Mouse (Mus musculus): Measurements from ENCODE around the gene Nek7.

Nek7 gene

DNA sequence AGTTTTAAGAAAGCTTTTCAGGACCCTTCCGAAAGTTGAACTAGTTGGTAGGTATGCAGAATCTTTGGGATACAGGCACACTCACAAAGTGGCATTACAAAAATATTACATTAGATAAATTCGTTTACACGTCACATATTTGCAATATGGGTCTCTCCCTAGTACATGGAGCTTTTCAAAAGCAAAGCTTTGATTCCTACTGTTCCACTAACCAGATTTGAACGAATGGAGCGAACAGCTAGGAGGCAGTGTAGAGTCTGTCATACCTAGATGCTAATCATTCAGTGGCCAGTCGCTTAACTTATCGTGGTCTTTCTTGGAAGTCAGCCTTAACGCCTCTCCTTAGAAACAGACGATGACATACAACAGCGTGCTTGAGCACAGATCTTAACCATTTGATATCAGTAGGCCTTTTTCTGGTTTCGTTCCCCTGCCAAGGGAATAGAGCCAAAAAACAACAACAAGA, at the start of gene Nek7:
Nek7 (minus strand) TSS at position 146 of the 466 bp plus-strand sequence.
- peak; percentile 42 for DNase-seq

DNA sequence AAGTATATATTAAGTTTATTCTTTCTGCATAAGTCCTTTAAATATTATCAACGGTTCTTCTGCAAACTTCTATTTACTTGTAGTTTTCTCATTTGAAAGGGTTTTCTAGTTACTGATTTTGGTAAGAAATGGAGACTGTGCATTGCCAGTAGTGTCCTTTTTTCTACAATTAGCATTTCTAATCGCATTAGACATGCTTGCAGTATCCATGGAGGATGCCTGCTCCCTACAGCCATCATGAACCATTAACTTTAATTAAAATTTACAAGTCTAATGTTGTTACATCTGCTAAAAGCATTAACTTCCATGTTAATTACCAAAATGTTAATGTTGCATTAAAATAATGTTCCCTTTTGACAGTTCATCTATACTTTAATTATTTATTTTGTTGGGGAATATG, 42.4 kb upstream of the Nek7 start:
- DNase-seq: no peak

DNA sequence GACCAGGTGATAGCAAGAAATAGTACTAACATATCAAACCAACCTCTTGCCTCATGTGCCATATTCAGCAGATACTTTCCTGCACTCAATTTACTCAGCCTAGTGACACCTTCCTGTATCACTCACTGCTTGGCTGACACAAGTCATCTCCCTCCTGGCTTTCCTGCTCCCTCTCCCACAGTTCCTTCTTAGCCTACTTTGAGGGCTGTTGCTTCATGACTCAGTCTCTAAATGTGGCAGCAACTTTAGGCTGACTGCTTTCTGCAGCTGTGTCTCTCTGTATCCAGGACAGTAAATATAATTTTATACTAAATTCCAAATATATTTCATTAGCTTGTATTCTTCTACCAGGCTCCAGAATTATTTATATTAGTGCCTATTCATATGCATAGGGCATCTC, 34.3 kb upstream of the Nek7 start:
- no peak for DNase-seq

DNA sequence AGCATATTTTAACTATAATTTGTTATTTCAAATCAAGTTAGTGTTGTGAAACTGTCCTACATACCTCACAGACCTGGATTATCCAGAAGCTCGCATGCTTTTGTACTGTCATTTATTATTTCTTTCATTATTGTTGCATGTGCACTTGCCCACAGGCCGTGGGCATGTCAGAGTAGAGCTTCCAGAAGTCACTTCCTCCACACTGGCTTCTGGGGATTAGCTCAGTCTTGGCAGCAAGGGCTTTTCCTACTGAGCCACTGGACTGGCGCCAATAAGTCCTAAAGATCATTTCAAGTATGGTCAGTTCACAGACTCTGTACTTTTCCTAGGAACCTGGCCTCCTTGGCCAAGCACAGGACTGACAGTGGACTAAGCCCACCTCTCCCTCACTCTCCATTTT, 25.1 kb upstream of the Nek7 start:
- DNase-seq: no peak

DNA sequence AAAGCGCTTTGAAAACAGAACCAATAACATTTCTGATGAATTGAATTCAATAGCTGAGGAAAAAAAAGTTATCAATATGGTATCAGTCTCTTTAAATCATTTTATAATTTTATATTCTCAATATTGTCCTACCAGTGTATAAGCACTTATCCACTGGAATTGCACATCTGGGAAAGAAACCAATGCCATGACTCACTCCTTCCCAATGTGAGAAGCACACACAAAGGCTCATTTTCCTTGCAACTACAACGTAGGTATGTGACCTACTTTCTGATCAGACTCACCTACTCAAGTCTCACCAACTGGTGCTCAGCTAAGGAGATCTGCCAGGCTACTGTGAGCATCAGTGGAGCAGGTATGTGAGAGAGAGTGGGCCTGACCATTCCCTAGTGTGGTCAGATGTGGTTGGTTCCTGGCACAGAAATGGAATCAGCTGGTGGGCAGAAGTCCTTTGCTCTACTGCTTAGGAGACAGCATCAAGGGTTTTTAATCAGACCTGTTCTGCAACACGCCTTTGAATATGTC, 23.4 kb upstream of the Nek7 start:
- no peak for DNase-seq

DNA sequence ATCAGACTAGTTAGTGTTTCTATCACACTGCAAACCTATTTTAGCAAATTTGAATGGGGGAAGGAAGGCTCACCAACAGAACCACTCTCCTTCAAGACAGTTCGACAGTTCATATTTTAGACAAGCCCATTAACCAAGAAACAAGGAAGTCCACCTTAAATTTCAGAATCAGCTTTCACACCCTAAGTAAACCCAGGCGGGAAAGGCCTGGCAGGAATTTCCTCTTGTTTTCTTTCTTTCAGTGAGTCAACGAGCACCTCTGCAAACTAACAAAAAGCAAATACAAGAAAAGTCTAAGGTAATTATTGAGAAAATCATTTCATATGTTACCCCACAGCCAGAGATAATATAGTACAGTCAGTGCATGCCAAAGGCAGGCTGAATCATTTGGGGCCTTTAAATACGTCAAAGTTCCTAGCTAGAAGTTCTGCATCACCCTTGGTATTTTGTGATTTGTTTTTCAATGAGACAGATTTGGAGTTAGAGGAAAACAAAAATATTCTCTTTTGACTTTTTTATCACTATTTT, 21.1 kb upstream of the Nek7 start:
- no peak for DNase-seq

DNA sequence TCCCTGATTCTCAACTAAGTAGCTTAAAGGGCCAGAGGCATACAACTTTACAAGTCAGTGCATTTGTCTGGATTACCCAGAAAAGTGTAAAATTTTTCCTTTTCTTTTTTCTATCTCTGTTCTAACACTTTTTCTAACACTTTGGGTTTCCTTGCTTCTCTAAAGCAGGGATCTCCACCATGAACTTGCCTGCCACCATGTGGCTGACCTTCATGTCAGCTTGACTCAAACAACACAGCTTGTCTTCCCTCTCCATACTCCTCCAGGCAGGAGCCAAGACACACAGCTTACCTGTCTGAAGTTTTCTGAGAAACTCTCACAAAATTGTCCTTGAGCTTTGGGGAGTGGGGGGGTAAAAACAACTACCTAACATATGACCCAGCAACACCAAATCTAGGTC, 17.9 kb upstream of the Nek7 start:
- DNase-seq: peak; percentile 34

DNA sequence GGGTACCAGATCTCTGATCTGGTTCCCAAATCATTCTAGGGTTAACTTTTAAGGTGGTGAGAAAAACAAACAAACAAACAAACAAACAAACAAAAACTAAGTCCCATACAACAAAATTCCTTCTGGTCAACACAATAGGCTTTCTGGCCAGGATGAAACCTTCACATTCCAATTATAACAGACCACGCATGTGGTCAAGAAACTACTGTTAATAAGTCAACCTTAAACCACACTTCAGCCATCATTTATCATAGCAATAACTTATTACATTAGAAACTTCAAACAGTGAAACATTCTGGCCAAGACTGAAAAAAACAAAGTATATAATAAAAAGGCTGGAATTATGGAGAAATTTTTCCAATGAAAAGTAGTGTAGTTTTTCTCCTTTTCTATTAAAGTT, 14.6 kb upstream of the Nek7 start:
- no peak for DNase-seq

DNA sequence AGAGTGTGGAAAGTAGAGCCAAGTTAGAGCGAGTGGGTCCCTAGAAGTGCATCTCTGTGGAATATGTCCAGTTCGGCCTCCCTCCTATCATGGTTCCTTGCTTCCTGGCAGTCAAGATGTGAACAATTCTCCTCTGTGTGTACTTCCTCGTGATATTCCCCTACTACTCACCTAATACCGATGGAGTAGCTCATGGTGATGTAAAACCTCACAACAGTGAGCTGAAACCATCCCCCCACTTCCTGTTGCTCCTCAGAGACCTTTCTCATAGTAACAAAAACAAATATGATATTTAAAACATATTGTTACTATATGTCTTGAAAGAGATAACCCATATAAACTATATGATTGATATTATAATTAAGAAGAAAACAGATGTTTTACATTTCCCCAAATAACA, 9.0 kb upstream of the Nek7 start:
- DNase-seq: no peak

DNA sequence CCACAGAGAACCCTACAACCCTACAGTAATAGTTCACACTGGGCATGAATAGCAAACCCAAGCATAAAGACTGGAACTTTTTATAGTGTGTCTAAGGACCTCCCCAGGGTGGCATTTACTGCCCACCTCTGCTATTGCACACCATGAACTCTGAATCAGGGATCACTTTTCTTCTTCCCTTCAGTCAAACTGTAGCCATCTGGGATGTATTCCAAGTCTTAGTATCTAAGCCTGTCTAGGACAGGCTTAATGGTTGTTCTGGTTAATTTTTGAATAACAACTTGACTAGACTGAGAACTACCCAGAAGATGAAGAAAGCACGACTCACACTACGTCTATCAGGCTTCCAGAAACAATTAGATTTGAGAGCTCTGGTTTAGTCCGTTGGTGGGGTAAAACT, 8.5 kb upstream of the Nek7 start:
- no peak for DNase-seq

DNA sequence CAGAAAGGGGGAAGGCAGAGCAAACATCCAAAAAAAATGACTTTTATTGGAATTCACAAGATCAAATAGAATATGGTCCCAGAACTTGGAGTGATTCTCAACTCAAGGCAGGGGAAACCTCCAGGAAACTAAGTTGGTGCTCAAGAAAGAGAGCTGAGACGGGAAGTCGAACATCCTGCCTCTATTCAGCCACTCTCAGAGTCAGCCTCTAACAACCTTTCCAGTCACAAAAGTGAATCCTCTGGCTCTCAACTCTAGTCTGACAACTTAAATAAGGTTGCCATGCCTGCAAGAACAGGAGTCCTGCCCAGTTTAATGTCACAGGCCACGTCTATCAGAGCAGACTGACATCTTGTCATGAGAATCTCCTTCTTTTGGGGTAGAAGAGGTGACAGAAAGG, 7.9 kb upstream of the Nek7 start:
- no peak for DNase-seq

DNA sequence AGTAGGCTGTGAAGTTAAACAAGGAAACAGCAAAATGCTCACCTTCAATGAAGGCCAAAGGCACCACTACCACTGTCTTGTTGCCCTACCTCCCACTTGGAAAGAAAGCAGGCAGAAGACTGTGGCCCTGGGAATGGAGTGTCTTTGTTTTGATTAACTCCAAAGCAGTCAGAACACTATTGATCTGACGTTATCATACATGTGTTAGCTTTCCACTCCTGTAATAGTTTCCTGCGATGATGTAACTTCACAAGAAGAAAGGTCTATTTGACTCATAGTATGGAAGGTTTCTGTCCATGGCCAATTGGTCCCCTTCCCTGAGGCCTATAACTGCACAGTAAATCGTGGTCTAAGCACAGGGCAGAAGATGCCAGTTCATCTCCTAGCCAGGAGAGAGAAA, 6.3 kb upstream of the Nek7 start:
- DNase-seq: no peak

DNA sequence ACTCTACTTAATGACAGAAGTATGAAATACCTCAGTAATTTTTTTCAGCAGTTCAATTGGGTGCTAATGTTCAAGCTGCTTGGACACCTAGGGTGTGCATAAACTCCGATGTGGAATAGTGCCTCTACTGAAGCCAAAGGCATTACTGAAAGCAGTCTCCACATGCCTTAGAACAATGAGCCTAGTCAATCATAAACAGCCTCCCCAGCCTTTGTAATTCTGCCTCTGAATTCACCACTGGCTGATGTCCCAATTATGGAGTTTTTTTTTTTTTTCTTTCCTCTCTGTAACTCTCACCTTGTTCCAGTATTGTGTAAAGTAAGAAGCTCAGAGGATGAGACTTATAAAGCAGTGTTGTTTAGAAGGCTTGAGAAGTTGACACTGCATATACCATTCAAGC, 3.9 kb upstream of the Nek7 start:
- DNase-seq: no peak

DNA sequence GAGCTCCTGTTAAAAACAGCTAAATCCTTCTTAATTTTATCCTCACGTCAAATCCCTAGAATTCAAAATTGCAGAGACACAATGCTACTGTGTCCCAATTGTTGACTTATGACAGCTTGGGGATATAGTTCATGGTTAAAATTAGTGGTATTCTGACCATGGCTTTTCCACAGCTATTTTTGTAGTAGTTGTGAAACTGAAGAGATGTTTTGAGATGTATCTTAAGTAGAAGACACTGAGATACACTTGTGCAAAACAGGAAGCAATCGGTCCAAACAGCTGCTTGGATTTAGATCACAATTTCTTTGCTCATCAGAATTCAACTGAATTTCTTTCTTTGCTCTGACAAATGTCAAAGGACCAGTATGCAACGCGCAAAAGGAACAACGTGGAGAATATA, 2.9 kb upstream of the Nek7 start:
- DNase-seq: no peak

DNA sequence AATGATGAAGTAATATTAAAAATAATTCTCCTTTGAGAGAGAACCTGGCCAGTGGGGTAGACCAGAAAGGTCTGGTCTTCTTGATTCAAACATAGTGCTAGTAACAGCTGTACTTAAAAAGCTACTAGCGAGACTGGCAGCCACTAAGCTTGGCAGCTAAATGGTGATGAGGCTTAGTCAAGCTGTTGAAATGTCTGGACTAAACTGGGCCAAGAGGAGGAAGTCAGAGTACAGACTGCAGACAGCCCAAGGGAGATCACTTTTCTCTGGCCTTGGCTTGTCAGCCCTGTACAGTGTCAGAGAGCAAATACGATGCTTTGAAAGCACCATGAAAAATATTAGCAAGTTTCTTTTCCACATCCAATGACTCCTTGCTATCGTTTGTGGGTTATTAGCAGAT, 2.5 kb upstream of the Nek7 start:
- DNase-seq: no peak

DNA sequence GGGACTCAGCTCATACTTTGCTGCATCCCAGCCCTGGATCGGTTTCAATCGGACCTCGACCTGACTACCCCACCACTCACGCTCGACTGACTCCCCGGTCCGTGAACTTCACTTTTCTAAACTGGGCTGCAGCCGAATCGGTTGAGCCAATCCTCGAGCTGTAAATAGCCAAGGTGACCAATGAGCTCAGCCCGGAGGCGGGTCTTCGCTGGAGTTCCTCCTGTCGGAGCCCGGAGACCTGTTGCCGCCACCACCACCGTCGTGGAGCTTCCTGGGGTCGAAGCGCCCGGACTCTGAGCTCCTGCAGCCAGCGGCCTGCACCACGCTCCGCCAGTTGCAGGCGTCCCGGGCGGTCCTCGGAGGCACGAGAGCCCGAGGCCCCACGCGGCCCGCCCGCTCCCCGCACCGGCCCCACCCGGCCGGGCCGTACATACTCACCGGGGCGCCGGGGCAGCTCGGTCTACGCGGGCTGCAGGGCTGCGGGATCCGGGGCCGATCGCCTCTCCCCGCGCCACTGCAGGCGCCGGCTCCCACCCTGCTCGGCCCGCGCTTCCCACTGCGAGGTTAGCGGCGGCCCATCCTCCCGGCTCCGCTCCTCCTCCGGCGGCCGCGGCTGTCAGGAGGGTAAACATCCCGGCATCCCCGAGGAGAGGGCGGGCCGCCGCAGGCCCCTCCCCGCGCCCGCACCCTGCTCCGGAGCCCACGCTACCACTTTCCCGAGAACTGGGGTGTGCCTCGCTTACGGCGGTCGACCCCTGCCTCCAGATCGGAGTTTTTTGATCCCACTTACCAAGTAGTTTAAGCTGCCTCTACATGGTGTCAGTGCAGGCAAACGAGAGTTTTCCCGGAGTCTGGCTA, 598 bp downstream of the Nek7 start:
- peak; percentile 98 for DNase-seq

DNA sequence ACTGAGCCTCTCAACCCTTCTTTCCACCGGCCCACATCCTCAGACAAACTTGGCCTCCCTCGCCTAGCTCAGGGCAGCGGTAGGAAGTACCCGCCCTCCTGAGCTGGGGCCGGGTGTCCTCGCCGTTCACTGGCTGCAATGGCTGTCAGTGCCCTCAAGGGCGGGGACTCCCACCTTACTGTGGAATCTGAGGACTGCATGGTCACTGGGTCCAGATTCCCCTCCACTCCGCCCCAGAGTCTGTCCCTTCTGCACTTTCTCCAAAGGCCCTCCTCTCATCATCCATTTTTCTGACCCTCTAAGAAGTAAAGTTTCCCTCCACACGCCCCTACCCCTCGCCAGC, 2.0 kb downstream of the Nek7 start:
- DNase-seq: peak; percentile 85

DNA sequence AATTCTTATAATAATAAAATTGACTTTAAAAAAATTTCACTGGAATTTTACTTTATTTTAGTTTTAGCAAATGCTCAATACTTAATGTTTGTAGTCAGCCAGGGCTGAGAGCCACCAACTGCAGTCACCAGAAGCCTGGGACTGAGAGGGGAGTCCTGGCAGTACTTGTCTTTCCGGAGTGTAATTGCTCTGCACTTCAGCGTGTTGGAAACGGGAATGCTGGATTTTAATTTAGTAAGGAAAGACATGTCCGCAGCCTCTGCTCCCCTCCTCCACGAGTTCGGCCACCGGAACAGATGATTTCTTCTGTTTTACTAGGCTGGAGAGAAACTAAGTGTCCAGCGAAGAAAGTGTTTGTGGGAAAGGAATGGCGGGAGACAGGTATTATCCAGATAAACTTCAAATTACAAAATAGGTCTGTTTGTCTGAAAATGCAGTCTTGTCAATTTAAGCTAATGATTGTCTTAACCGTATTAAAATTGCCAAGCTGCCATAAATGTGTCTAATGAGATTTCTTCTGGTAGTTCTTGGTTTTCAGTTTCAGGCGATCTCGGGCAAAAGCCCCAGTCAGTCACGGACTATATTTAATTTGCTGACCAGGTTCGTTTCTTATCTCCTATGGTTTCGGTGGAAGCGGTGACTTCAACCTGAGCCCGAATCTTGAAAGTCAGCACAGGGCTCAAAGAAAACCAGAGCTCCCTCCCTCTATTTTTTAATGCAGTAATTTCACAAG, 2.5 kb downstream of the Nek7 start:
- no peak for DNase-seq

DNA sequence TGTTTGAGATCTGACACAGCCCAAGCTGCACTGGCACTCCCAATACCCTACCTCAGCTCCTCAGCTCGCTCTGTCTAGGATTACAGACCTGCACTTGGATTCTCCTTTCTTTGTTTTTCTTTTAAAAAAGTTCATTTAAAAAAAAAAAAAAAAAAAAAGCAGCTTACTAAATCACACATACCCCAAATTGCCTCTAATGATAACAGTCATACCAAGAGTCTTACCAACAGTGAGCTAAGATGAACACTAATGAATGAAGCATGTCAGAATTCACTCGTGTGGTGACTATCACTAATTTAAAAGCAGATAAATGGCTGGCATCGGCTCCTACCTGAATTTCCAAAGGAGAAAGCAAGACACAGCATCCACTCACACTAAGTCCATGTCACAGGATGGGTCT, 4.6 kb downstream of the Nek7 start:
- DNase-seq: no peak

DNA sequence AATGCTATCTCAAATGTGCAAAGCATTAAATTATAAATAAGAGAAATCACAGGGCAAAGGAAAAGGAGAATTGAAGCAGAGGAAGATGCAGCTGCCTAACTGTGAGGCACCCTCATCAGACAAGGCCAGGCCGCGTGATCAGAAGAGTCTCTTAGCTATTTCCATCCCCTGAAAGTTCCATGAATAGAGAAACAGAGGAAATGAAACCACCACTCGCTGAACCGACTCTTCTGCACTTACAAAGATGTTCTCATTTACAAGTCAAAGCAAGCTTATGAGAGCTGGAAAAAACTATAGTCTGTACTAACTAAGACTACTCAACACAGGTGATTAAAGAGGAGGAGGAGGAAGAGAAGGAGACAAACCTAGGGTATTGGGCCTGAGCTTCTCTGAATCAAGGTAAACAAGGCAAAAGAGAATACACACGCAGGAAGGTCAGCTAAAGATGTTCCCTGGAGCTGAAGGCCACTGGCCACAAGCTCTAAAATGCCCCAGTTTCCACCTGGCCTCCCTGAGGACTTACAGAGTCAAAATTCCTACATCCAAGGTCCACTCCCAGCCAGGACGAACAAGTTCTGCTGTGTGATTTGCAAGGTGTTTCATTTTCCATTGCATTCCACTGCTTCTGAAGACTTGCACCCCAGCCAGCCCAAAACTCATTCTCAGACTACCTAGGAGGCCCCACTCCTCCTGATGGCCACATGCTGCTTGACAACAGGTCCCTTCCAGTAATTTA, 5.2 kb downstream of the Nek7 start:
- peak; percentile 16 for DNase-seq

DNA sequence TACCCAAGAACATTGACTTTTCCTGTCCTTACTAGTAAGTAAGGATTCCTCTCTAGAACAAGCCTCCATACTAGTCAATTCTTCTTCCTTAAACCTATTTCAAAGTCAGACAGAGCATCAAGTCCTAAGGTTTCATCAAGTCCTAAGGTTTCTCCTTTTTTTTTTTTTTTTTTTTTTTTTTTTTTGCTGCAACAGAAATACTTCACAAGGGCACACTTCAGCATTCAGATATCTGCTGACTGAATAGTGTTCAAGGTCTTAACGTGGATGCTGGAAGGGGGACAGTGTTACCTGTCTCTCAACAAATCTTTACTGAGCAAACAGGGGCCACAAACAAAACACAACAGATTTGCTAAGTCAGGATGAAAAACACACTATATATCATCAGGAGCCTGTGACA, 7.8 kb downstream of the Nek7 start:
- no peak for DNase-seq

DNA sequence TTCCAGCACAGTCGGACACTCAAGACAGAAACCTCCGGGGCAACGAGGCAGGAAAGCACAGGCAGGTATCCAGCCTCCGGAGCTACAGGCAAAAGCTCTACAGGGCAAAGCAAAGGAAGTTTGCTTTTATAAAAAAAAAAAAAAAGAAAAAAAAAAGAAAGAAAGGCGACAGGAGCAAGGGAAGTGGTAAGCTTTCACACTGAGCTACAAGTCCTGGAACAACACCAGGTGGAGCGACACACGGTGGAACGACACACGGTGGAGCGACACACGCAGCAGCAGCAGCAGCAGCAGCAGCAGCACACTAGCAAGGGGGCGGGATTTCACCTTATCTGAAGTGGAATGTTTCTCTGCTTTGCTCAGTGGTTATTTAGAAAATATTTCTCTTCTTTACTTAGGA, 10.8 kb downstream of the Nek7 start:
- no peak for DNase-seq

DNA sequence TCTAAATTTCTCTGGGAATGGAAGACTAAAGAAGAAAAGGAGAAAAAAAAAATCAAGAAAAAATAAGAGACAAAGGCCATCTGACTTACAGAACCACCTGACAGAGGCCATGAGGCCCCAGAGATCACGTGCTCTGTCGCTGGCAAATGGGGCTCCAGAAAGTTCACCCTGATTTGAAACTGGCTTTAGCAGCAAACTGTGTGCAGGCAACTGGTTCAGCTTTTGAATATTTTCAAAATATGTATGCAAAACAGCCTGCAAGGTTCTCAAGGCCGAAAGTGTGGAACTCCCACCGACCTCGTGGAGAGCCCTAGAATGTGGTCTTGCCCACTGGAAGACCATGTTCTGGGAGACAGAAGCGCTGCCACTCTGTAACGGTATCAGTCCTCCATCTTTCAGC, 11.6 kb downstream of the Nek7 start:
- no peak for DNase-seq

Data from thymus, postnatal 25 days (tissue).